Mouse (Mus musculus) liver, embryonic 14.5 days (tissue): ENCODE results near the gene Bcl10. TPM values are rescaled to one million over a fixed set of nuclear protein-coding genes. Genes with fewer than 3 reads are reported as not detected.

Source experiments
- ATAC-seq: fragments of 200-750 bp; cut with Nextera tagmentation; 2 replicates; pipeline ENCODE4 v1.8.0; 2017; ENCODE audit warnings: moderate number of reproducible peaks, mild to moderate bottlenecking, moderate library complexity; ENCODE audit not compliant: insufficient read depth
- DNase-seq, 3 experiments: peaks; one replicate each; pipeline ENCODE4 v3.0.0-alpha.2; 2012 to 2013; ENCODE audit warnings: low read depth in 3 of 3, low spot score in 3 of 3
- H3K27ac ChIP-seq: fragments of 300-500 bp; sonication (generic); 2 replicates; pipeline ENCODE4 v1.5.1; 2014; ENCODE audit warnings: moderate library complexity, mild to moderate bottlenecking, control low read depth, inconsistent platforms
- H3K27me3 ChIP-seq: fragments of 300-500 bp; sonication (generic); 2 replicates; pipeline ENCODE4 v1.6.1; 2014; ENCODE audit warnings: mild to moderate bottlenecking, low read length, moderate library complexity; ENCODE audit not compliant: control insufficient read depth, insufficient read depth
- H3K36me3 ChIP-seq: fragments of 300-500 bp; sonication (generic); replicated peaks from 2 replicates; pipeline ENCODE4 v1.6.1; 2014; ENCODE audit warnings: low read depth; ENCODE audit not compliant: control insufficient read depth, insufficient read depth
- H3K4me1 ChIP-seq, 2 experiments: fragments of 200-500 bp in 1 of 2; fragments of 300-500 bp in 1 of 2; sonication (generic) in 1 of 2; replicated peaks; 2 replicates each; pipeline ENCODE4 v1.6.1; 2012 to 2014; ENCODE audit warnings: antibody characterized with exemption in 1 of 2, inconsistent platforms in 1 of 2, low read length in 1 of 2; ENCODE audit not compliant: control insufficient read depth in 2 of 2, insufficient read depth in 2 of 2
- H3K4me2 ChIP-seq: fragments of 300-500 bp; sonication (generic); 2 replicates; pipeline ENCODE4 v1.6.1; 2014; ENCODE audit warnings: low read depth, mild to moderate bottlenecking, control low read depth, moderate library complexity
- H3K4me3 ChIP-seq, 2 experiments: fragments of 200-500 bp in 1 of 2; fragments of 300-500 bp in 1 of 2; sonication (generic) in 1 of 2; 2 replicates each; pipeline ENCODE4 v1.5.1; 2012 to 2014; ENCODE audit warnings: low read depth in 2 of 2, low read length in 2 of 2, mild to moderate bottlenecking in 2 of 2, control low read depth in 1 of 2, inconsistent platforms in 1 of 2, moderate library complexity in 1 of 2; ENCODE audit not compliant: insufficient read depth in 1 of 2
- H3K9ac ChIP-seq: fragments of 300-500 bp; sonication (generic); replicated peaks from 2 replicates; pipeline ENCODE4 v1.6.1; 2014; ENCODE audit warnings: mild to moderate bottlenecking, control low read depth, moderate library complexity
- H3K9me3 ChIP-seq: fragments of 300-500 bp; sonication (generic); 2 replicates; pipeline ENCODE4 v1.6.1; 2016; ENCODE audit warnings: low read length, mixed read lengths; ENCODE audit not compliant: control insufficient read depth
- CTCF ChIP-seq: IDR thresholded peaks from 2 replicates; pipeline ENCODE4 v1.5.1; 2016; ENCODE audit warnings: antibody characterized with exemption, low read depth, control low read depth
- EP300 ChIP-seq: IDR thresholded peaks from 2 replicates; pipeline ENCODE4 v1.6.1; 2016; ENCODE audit warnings: antibody characterized with exemption, low read depth
- WGBS: fragments of 180-500 bp; shearing (Covaris S2); extraction: QIAGEN DNeasy Blood & Tissue Kit; methylation state at CpG from one replicate; pipeline ENCODE4 v1.1.7; 2014; ENCODE audit not compliant: insufficient replicate concordance; 5-methylcytosine and 5-hydroxymethylcytosine counted together
- polyA plus RNA-seq, 2 experiments: library from polyadenylated mRNA; depleted of rRNA in 1 of 2; stranded (reverse) in 1 of 2; unstranded in 1 of 2; fragments of >200 nt; fragmentation: Nextera tagmentation in 1 of 2; extraction: Ambion mirVana in 1 of 2; gene quantifications; 2 replicates each; pipeline versions ENCODE4 v1.2.1 to v1.2.3; 2012 to 2014

The Bcl10 gene
- polyA plus RNA-seq, 2 experiments, result 7.4 to 16.5 TPM

DNA sequence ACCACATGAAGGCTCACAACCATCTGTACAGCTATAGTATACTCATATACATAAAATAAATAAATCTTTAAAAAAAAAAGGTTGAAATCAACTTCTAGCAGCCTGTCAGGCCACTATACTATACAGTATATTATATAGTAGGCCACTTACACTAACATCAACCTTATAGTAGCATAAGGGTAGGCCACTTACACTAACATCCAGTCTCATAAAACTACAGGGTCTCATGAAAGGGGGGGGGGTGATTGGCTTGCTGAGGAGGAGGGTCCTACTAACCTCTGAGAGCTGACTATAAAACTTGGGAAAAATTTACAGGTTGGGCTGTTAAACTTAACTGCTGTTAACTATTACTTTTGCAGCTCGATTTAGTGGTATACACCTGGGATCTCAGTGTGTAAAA lies 42.3 kb upstream of the Bcl10 start:
- Histone ChIP-seq H3K36me3 (no peaks in the 10 kb centered on the region), H3K4me2 (no peak overlapping the region), H3K9me3 (no peaks in the 10 kb centered on the region), H3K27ac (no peak overlapping the region), H3K4me3 (no peak overlapping the region), H3K27me3 (no peaks in the 10 kb centered on the region), H3K9ac (no peak overlapping the region), H3K4me1 (no peaks in the 10 kb centered on the region)
- no peak for DNase-seq
- TF ChIP-seq EP300, result no peak
- no peak for TF ChIP-seq CTCF
- ATAC-seq, result no peak
- WGBS, result 46% methylated on average over 1 of the region's 1 CpGs

- no peak overlapping the region for H3K27ac ChIP-seq
Measured at GRCm38 (mm10) chr3:145882076-145882874, 40.3 kb upstream of the Bcl10 start.

GRCm38 (mm10) chr3:145883233-145883632 lies 39.4 kb upstream of the Bcl10 start:
- Histone ChIP-seq H3K9ac (no peak overlapping the region), H3K27me3 (no peaks in the 10 kb centered on the region), H3K4me3 (no peak overlapping the region), H3K27ac (no peak overlapping the region), H3K4me1 (0 out of 4 replicates have a peak, but pooled peaks cover 0 to 3% of the 10 kb centered on the region in 2 experiments), H3K4me2 (no peak overlapping the region), H3K36me3 (no peaks in the 10 kb centered on the region), H3K9me3 (no peaks in the 10 kb centered on the region)
- DNase-seq, result no peak
- ATAC-seq, result no peak
- TF ChIP-seq EP300, result no peak
- no peak for TF ChIP-seq CTCF
- 40% methylated on average over 2 of the region's 2 CpGs for WGBS

More at GRCm38 (mm10) chr3:145882076-145882874, 40.3 kb upstream of the Bcl10 start:
- 0 out of 4 replicates have a peak, but pooled peaks cover 0 to 3% of the 10 kb centered on the region in 2 experiments for H3K4me1 ChIP-seq
- no peaks in the 10 kb centered on the region for H3K9me3 ChIP-seq
- no peak overlapping the region for H3K4me2 ChIP-seq
- H3K4me3 ChIP-seq, result no peak overlapping the region
- ATAC-seq (no peak), DNase-seq (no peak)
- WGBS, result 75% methylated on average over 15 of the region's 15 CpGs
- no peaks in the 10 kb centered on the region for H3K36me3 ChIP-seq
- no peaks in the 10 kb centered on the region for H3K27me3 ChIP-seq
- H3K9ac ChIP-seq, result no peak overlapping the region
- no peak for TF ChIP-seq CTCF

DNA sequence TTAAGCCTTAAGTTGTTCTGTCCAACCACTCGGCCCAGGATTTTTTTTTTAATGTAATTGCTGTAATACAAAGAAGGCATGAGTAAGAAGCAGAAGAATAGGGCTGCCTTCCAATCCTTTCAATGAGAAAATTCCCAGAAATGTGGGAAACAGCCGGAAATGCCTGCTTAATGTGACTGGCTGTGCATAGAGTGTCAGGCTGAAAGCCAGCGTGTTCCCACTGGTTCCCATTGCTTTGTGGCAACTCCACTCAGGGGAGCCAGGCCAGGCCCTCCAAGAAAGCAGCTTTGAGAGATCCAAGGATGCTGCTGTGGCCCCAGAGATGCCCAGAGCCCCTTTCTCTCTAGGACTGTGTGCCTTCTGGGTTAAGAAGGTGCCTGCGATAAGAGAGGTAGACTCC lies 37.2 kb upstream of the Bcl10 start:
- no peaks in the 10 kb centered on the region for H3K27me3 ChIP-seq
- H3K9ac ChIP-seq, result no peak overlapping the region
- no peak for TF ChIP-seq CTCF
- H3K4me1 ChIP-seq, result 0 out of 4 replicates have a peak, but pooled peaks cover 0 to 3% of the 10 kb centered on the region in 2 experiments
- no peak for ATAC-seq
- 57% methylated on average over 4 of the region's 4 CpGs for WGBS
- no peaks in the 10 kb centered on the region for H3K36me3 ChIP-seq
- no peak overlapping the region for H3K4me2 ChIP-seq
- no peak for DNase-seq
- H3K4me3 ChIP-seq, result no peak overlapping the region
- no peaks in the 10 kb centered on the region for H3K9me3 ChIP-seq
- no peak overlapping the region for H3K27ac ChIP-seq

GRCm38 (mm10) chr3:145885851-145886464 lies 36.6 kb upstream of the Bcl10 start:
- Histone ChIP-seq H3K9me3 (no peaks in the 10 kb centered on the region), H3K9ac (no peak overlapping the region), H3K4me3 (no peak overlapping the region), H3K4me1 (0 out of 4 replicates have a peak, but pooled peaks cover 0 to 3% of the 10 kb centered on the region in 2 experiments), H3K4me2 (no peak overlapping the region), H3K27me3 (no peaks in the 10 kb centered on the region), H3K27ac (no peak overlapping the region), H3K36me3 (no peaks in the 10 kb centered on the region)
- DNase-seq (no peak), ATAC-seq (no peak)
- 45% methylated on average over 5 of the region's 5 CpGs for WGBS
- TF ChIP-seq CTCF (no peak), EP300 (no peak)
